Mouse (Mus musculus): ENCODE data around the gene Plxnd1.

DNA sequence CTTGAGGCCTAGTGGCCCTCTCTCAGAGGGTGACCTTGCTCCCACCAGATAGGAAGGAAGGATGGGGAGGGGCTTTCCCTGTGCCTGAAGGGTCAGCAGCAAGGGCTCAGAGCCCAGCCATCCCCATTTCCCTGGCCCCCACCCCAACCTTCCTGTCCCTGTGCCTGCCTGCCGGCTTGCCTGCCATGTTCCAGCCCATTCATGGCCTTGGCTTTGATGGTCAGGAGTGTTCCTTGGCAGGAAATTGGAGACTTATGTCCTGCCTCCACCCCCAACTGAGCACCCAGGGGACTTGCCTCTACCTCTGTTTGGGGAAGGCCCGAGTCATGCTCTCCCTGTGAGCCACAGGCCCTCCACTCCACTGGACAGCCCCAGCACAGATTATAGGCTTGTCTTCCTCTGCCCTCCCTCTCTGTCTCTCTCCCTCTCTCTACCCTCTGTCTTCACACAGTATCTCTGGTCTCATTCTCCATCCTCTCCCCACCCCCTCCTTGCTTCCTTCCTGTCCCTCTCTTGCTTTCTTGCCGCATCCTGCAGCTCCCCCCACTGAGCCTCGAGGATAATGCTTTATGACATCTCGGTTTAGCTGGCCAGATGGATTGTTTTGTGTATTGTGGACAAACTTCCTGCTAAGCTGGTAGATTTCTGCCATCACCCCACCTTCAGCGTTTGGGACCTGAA is 1.5 kb upstream of the Plxnd1 start:
- peak; percentile 35 for TF ChIP-seq CTCF (IDR thresholded peaks at IDR 0.05; ENCODE audit: low read depth)
- peak; percentile 64 for TF ChIP-seq EP300 (IDR thresholded peaks at IDR 0.05; ENCODE audit: low read depth)

Data from heart, postnatal 0 days (tissue).